Mouse (Mus musculus) kidney, embryonic 14.5 days (tissue): Measurements from ENCODE around the gene Synm. TPM values are rescaled to one million over a fixed set of nuclear protein-coding genes. Genes with fewer than 3 reads are reported as not detected.

Experiments
- ATAC-seq: fragments of 200-750 bp; cut with Nextera tagmentation; 2 replicates; pipeline ENCODE4 v1.8.0; 2017; ENCODE audit warnings: moderate number of reproducible peaks, mild to moderate bottlenecking, moderate TSS enrichment, moderate library complexity; ENCODE audit not compliant: low FRiP score, low TSS enrichment
- H3K27ac ChIP-seq: fragments of 300-500 bp; sonication (generic); 2 replicates; pipeline ENCODE4 v1.5.1; 2014; ENCODE audit warnings: low read depth, mild to moderate bottlenecking, low read length, moderate library complexity, mixed read lengths
- H3K27me3 ChIP-seq: fragments of 300-500 bp; sonication (generic); 2 replicates; pipeline ENCODE4 v1.6.1; 2014; ENCODE audit warnings: mild to moderate bottlenecking, low read length; ENCODE audit not compliant: control insufficient read depth, insufficient read depth
- H3K36me3 ChIP-seq: fragments of 300-500 bp; sonication (generic); 2 replicates; pipeline ENCODE4 v1.6.1; 2014; ENCODE audit warnings: low read length, mixed read lengths; ENCODE audit not compliant: control insufficient read depth, insufficient read depth
- H3K4me1 ChIP-seq: fragments of 300-500 bp; sonication (generic); 2 replicates; pipeline ENCODE4 v1.6.1; 2014; ENCODE audit warnings: low read length, mixed read lengths; ENCODE audit not compliant: control insufficient read depth, insufficient read depth
- H3K4me2 ChIP-seq: fragments of 300-500 bp; sonication (generic); replicated peaks from 2 replicates; pipeline ENCODE4 v1.6.1; 2014; ENCODE audit warnings: low read depth, mild to moderate bottlenecking, low read length
- H3K4me3 ChIP-seq: fragments of 300-500 bp; sonication (generic); 2 replicates; pipeline ENCODE4 v1.5.1; 2014; ENCODE audit warnings: mild to moderate bottlenecking, low read length
- H3K9ac ChIP-seq: fragments of 300-500 bp; sonication (generic); 2 replicates; pipeline ENCODE4 v1.6.1; 2014; ENCODE audit warnings: low read depth, mild to moderate bottlenecking, low read length, moderate library complexity
- H3K9me3 ChIP-seq: fragments of 300-500 bp; sonication (generic); 2 replicates; pipeline ENCODE4 v1.6.1; 2016; ENCODE audit warnings: low read length; ENCODE audit not compliant: control insufficient read depth
- WGBS: fragments of 180-500 bp; shearing (Covaris S2); extraction: QIAGEN DNeasy Blood & Tissue Kit; methylation state at CpG from one replicate; pipeline ENCODE4 v1.1.7; 2014; 5-methylcytosine and 5-hydroxymethylcytosine counted together
- microRNA-seq: library from miRNA; unstranded; fragments of <30 nt; microRNA quantifications from one replicate; pipeline ENCODE4, GENCODE M21; 2016
- polyA plus RNA-seq: library from polyadenylated mRNA; unstranded; fragments of >200 nt; fragmentation: Nextera tagmentation; extraction: Ambion mirVana; gene quantifications from 2 replicates; pipeline ENCODE4 v1.2.1, GENCODE M21; 2014

Gene Synm
- polyA plus RNA-seq, 1 experiment from 2014 or later: 1.3 TPM

DNA sequence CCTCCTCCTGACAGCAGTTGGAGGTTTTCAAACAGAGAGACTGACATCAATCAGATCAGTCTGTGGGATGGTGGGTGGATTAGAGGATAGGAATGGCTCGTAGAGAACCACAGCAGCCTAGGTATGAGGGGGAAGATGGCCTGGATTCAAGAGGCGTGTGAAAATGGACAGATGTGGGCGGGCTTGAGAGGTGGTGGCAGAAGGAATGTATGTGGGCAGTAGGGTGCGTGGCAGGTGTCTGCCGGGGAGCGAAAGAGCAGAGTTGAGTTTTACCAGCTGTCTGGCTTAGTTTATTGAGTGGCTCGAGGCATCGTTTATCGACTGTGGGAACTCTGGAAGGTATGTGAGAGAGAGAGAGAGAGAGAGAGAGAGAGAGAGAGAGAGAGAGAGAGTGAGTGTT, 78.5 kb downstream of the Synm start:
- no peaks in the 10 kb centered on the region for H3K27me3 ChIP-seq
- H3K4me2 ChIP-seq: no peak overlapping the region
- no peaks in the 10 kb centered on the region for H3K9me3 ChIP-seq
- no peak overlapping the region for H3K27ac ChIP-seq
- H3K4me1 ChIP-seq: no peaks in the 10 kb centered on the region
- WGBS: 58% methylated on average over 9 of the region's 9 CpGs
- ATAC-seq: no peak
- no peak overlapping the region for H3K9ac ChIP-seq
- no peak overlapping the region for H3K4me3 ChIP-seq
- H3K36me3 ChIP-seq: peaks cover 25% of the 10 kb centered on the region; the same call in 1 of the 2 replicates

Small RNA genes lying within 50 kb of the gene (microRNA-seq; reads per million reads assigned to microRNA genes)
- not detected for gene Gm23844

Other genes with a start within 250 kb of the Synm start
- 16.9 and 18.4 TPM in 2 replicates for gene Lrrc28, start 114.5 kb downstream of the Synm start, polyA plus RNA-seq
- gene Ttc23, start 112.3 kb downstream of the Synm start, polyA plus RNA-seq: 39.1 and 41.7 TPM in 2 replicates
- gene Igf1r, start 193.1 kb upstream of the Synm start, polyA plus RNA-seq: 29.7 and 31.6 TPM in 2 replicates